Comparison of ENCODE assay signal across 24 mouse cellular contexts in genomic region chr12:118540336-118540735, GRCm38 (mm10).
A peak's percentile ranks its signal among the peaks of the same experiment; 100 is the strongest.
DNase-seq lines count a peak whose midpoint lies in the region; ATAC-seq and TF ChIP-seq lines count a peak whose summit lies in the region.
"Had no signal": no experiment of that assay in that cellular context is flagged by ENCODE, and none has a peak within 500 bp of the region (broad histone marks: within the 10 kb centered on the region; RNA-seq: fewer than 3 reads in every experiment).

No protein-coding gene starts in this region.

- no peak overlapping the region for H3K4me2 ChIP-seq in midbrain, embryonic 14.5 days (ENCODE audit: low read length)
- H3K4me2 ChIP-seq in midbrain, postnatal 0 days (ENCODE audit: low read depth, low read length, poor library complexity, severe bottlenecking): no peak overlapping the region
- no peak overlapping the region for H3K4me2 ChIP-seq in embryonic facial prominence, embryonic 11.5 days (ENCODE audit: low read depth, low read length)
- no peak overlapping the region; the same call in 1 of the 2 replicates for H3K4me2 ChIP-seq in limb, embryonic 14.5 days (replicated peaks; ENCODE audit: low read depth, low read length, severe bottlenecking)
- H3K4me2 ChIP-seq: embryonic facial prominence, embryonic 13.5 days; forebrain, embryonic 13.5 days; hindbrain, embryonic 12.5 days had no signal

- 0 out of 2 replicates have a peak, but pooled peaks cover 4% of the 10 kb centered on the region for H3K4me1 ChIP-seq in midbrain, embryonic 14.5 days (ENCODE audit: control insufficient read depth, insufficient read depth, low read length)
- H3K4me1 ChIP-seq in midbrain, postnatal 0 days (ENCODE audit: insufficient read depth, low read length): no peaks in the 10 kb centered on the region
- H3K4me1 ChIP-seq in embryonic facial prominence, embryonic 11.5 days (ENCODE audit: control insufficient read depth, insufficient read depth, low read length): no peaks in the 10 kb centered on the region
- H3K4me1 ChIP-seq in limb, embryonic 14.5 days (ENCODE audit: control insufficient read depth, insufficient read depth, low read length): 0 out of 2 replicates have a peak, but pooled peaks cover 3% of the 10 kb centered on the region
- H3K4me1 ChIP-seq: forebrain, embryonic 13.5 days; hindbrain, embryonic 12.5 days had no signal

- ATAC-seq in midbrain, embryonic 14.5 days (ENCODE audit: low FRiP score, low TSS enrichment): no peak
- no peak for ATAC-seq in midbrain, postnatal 0 days (ENCODE audit: low FRiP score)
- peak; percentile 75; the same call in 1 of the 2 replicates for ATAC-seq in embryonic facial prominence, embryonic 11.5 days (replicated peaks; ENCODE audit: insufficient number of reproducible peaks, low FRiP score, low TSS enrichment, low read depth)
- ATAC-seq in limb, embryonic 14.5 days (ENCODE audit: low FRiP score, low read depth): peak; percentile 57
- ATAC-seq: CD4-positive, CD25-positive, alpha-beta regulatory T cell, adult 4 months; forebrain, embryonic 13.5 days; forebrain, postnatal 0 days; hindbrain, embryonic 16.5 days; inflammation-experienced regulatory T-cells, adult 6 months; intestine, postnatal 0 days had no signal

- no peaks in the 10 kb centered on the region for H3K36me3 ChIP-seq in midbrain, embryonic 14.5 days (ENCODE audit: control insufficient read depth, insufficient read depth, low read length)
- no peaks in the 10 kb centered on the region for H3K36me3 ChIP-seq in midbrain, postnatal 0 days (ENCODE audit: insufficient read depth, low read length)
- no peaks in the 10 kb centered on the region for H3K36me3 ChIP-seq in embryonic facial prominence, embryonic 11.5 days (replicated peaks; ENCODE audit: control insufficient read depth, insufficient read depth, low read depth, low read length)
- no peaks in the 10 kb centered on the region for H3K36me3 ChIP-seq in limb, embryonic 14.5 days (ENCODE audit: control insufficient read depth, insufficient read depth, low read length)
- H3K36me3 ChIP-seq: embryonic facial prominence, embryonic 13.5 days; hindbrain, embryonic 12.5 days had no signal

- no peak overlapping the region for H3K27ac ChIP-seq in midbrain, embryonic 14.5 days (replicated peaks; ENCODE audit: low read depth, low read length)
- H3K27ac ChIP-seq in midbrain, postnatal 0 days (ENCODE audit: low read depth, low read length): no peak overlapping the region
- no peak overlapping the region for H3K27ac ChIP-seq in embryonic facial prominence, embryonic 11.5 days (replicated peaks; ENCODE audit: low read depth, low read length)
- no peak overlapping the region for H3K27ac ChIP-seq in limb, embryonic 14.5 days (replicated peaks; ENCODE audit: low read depth, low read length)
- H3K27ac ChIP-seq: embryonic facial prominence, embryonic 13.5 days; forebrain, embryonic 13.5 days; heart, adult 2 months; hindbrain, embryonic 12.5 days had no signal

- H3K27me3 ChIP-seq in midbrain, embryonic 14.5 days (ENCODE audit: control insufficient read depth, insufficient read depth, low read length): no peaks in the 10 kb centered on the region
- H3K27me3 ChIP-seq in midbrain, postnatal 0 days (ENCODE audit: insufficient read depth, low read length): no peaks in the 10 kb centered on the region
- H3K27me3 ChIP-seq in embryonic facial prominence, embryonic 11.5 days (ENCODE audit: control insufficient read depth, insufficient read depth, low read length): no peaks in the 10 kb centered on the region
- H3K27me3 ChIP-seq in limb, embryonic 14.5 days (ENCODE audit: control insufficient read depth, insufficient read depth, low read length): no peaks in the 10 kb centered on the region
- H3K27me3 ChIP-seq: embryonic facial prominence, embryonic 13.5 days; forebrain, embryonic 13.5 days; hindbrain, embryonic 12.5 days had no signal

- 17% methylated on average over 6 of the region's 6 CpGs for WGBS in midbrain, embryonic 14.5 days
- WGBS in midbrain, postnatal 0 days: 15% methylated on average over 6 of the region's 6 CpGs
- 21% methylated on average over 6 of the region's 6 CpGs for WGBS in embryonic facial prominence, embryonic 11.5 days
- 20% methylated on average over 6 of the region's 6 CpGs for WGBS in limb, embryonic 14.5 days

- H3K9ac ChIP-seq in midbrain, embryonic 14.5 days (replicated peaks; ENCODE audit: low read length): no peak overlapping the region
- no peak overlapping the region for H3K9ac ChIP-seq in midbrain, postnatal 0 days (replicated peaks; ENCODE audit: low read length, poor library complexity, severe bottlenecking)
- no peak overlapping the region for H3K9ac ChIP-seq in embryonic facial prominence, embryonic 11.5 days (replicated peaks; ENCODE audit: low read length)
- no peak overlapping the region for H3K9ac ChIP-seq in limb, embryonic 14.5 days (ENCODE audit: low read depth, low read length, severe bottlenecking)
- H3K9ac ChIP-seq: embryonic facial prominence, embryonic 13.5 days; forebrain, embryonic 13.5 days; forebrain, postnatal 0 days; hindbrain, embryonic 12.5 days had no signal

- no peak for TF ChIP-seq POLR2A in limb, embryonic 14.5 days (IDR thresholded peaks at IDR 0.05; ENCODE audit: borderline replicate concordance, extremely low read depth, insufficient read depth, insufficient read length)

- no peak for TF ChIP-seq CTCF in midbrain, postnatal 0 days (IDR thresholded peaks at IDR 0.05)

- no peaks in the 10 kb centered on the region for H3K9me3 ChIP-seq in midbrain, embryonic 14.5 days (ENCODE audit: control insufficient read depth, low read length)
- no peaks in the 10 kb centered on the region for H3K9me3 ChIP-seq in midbrain, postnatal 0 days (ENCODE audit: low read length)
- H3K9me3 ChIP-seq in embryonic facial prominence, embryonic 11.5 days (replicated peaks; ENCODE audit: control insufficient read depth, low read length): no peaks in the 10 kb centered on the region
- H3K9me3 ChIP-seq in limb, embryonic 14.5 days (ENCODE audit: control insufficient read depth, low read length): no peaks in the 10 kb centered on the region
- H3K9me3 ChIP-seq: embryonic facial prominence, embryonic 13.5 days; forebrain, embryonic 13.5 days; hindbrain, embryonic 12.5 days had no signal

- no peak overlapping the region for H3K4me3 ChIP-seq in midbrain, embryonic 14.5 days (replicated peaks; ENCODE audit: low read depth, low read length)
- H3K4me3 ChIP-seq in midbrain, postnatal 0 days (ENCODE audit: low read depth, low read length): no peak overlapping the region
- H3K4me3 ChIP-seq in embryonic facial prominence, embryonic 11.5 days (ENCODE audit: low read depth, low read length): no peak overlapping the region
- no peak overlapping the region for H3K4me3 ChIP-seq in limb, embryonic 14.5 days (replicated peaks; ENCODE audit: low read length)
- H3K4me3 ChIP-seq: embryonic facial prominence, embryonic 13.5 days; forebrain, embryonic 13.5 days; heart, adult 2 months; hindbrain, embryonic 12.5 days had no signal

- DNase-seq in embryo, embryonic 10.5 days (ENCODE audit: low spot score): peak; percentile 20
- DNase-seq in embryo, embryonic 9.5 days (ENCODE audit: extremely low spot score): no peak
- DNase-seq in midbrain, embryonic 14.5 days: peak; percentile 30
- DNase-seq in midbrain, postnatal 0 days (ENCODE audit: low spot score): no peak
- peak; percentile 51 for DNase-seq in embryonic facial prominence, embryonic 11.5 days (ENCODE audit: low spot score)
- no peak for DNase-seq in limb, embryonic 14.5 days (ENCODE audit: low spot score)
- DNase-seq in gastrocnemius, postnatal 10 days: no peak
- DNase-seq in adrenal gland, adult 8-10 months: no peak
- DNase-seq: adrenal gland, postnatal 10 days; B cell, adult 2 months; cerebellum, adult 11 months; cerebellum, adult 9-10 months; cerebellum, postnatal 25 days; forebrain, postnatal 0 days; heart, adult 2 months; heart, postnatal 10 days; heart, postnatal 4 days had no signal

Comparison
In these comparisons a context has a peak if more than half of its experiments do, and no peak if none do; other contexts are left out.
1. DNase-seq: peak in embryo, embryonic 10.5 days (single experiment), midbrain, embryonic 14.5 days (single experiment) and embryonic facial prominence, embryonic 11.5 days (single experiment); none in embryo, embryonic 9.5 days (single experiment), midbrain, postnatal 0 days (single experiment), limb, embryonic 14.5 days (single experiment), gastrocnemius, postnatal 10 days (single experiment) and adrenal gland, adult 8-10 months (single experiment).
2. ATAC-seq: peak in embryonic facial prominence, embryonic 11.5 days (single experiment) and limb, embryonic 14.5 days (single experiment); none in midbrain, embryonic 14.5 days (single experiment) and midbrain, postnatal 0 days (single experiment).